Mouse (Mus musculus) cerebellum, postnatal 14 days (tissue): Measurements from ENCODE around the gene Cldn18.
A peak's percentile ranks its signal among the peaks of the same experiment; 100 is the strongest.

Source experiments
- DNase-seq, 2 experiments: peaks; one replicate each; pipeline ENCODE4 v3.0.0; 2021; ENCODE audit warnings: mixed read lengths in 2 of 2

The Cldn18 gene

DNA sequence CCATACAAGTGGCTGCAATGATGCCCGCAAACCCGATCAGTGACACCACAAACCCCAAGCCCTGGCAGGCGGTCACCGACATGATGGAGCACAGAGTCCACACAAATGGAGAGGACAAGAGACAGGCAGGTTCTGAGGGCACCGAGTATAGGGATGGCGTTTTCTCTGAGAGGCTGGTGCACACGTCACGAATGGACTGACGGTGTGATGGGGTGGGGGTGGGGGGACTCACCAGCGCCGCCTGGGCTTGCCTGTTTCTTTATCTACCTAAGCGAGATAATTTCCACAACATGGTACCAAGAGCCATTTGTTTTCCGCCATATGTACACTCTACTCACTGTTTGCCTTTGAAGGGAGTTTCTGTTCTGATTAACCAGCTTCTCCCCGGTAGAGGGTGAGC is at the start of gene Cldn18:
TSS of gene Cldn18 (minus strand) at position 134 of the 400 bp plus-strand sequence.
- no peak for DNase-seq

- peak; percentile 7 to 16 for DNase-seq
Observed at GRCm38 (mm10) chr9:99763530-99763929, 46.5 kb upstream of the Cldn18 start.

DNA sequence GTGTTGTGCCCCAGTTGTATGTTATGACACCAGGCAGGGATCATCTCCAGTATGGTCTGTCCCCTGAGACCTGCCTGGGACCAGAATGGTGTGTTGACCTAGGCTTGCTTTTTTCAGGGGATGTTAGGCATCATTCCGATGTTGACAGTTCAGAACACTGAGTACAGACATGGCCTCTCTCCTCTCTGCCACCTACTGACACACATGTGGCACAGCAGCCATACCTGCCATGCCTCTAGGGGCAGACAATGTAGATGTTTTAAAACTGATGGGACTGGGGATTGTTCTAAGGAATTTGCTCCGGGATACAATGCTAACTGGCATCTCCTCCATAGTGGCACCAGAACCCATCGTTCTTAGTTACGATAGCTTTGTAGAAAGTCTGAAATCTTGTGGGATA is 33.2 kb upstream of the Cldn18 start:
- DNase-seq: no peak

GRCm38 (mm10) chr9:99748279-99748678 is 31.2 kb upstream of the Cldn18 start:
- no peak for DNase-seq

- DNase-seq: no peak
Observed at GRCm38 (mm10) chr9:99747731-99748130, 30.7 kb upstream of the Cldn18 start.

DNA sequence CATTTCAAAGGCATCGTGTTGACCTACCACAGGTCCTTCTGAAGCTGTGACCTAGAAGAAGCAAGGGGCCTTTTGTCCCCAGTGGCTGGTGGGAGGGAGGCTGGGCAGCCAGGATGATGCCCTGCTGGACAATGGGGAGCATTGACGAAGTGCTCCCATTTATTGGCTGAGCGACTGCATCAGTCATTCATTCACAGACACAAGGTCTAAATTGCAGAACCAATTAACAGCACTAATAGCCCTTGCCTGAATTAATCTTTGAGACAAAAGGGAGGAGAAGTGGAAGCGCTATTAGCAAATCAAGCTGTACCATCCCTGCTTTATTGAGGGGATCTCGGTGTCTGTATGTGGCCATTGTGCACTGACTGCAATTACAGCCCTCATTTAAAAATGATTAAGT is 27.5 kb upstream of the Cldn18 start:
- DNase-seq: no peak

DNA sequence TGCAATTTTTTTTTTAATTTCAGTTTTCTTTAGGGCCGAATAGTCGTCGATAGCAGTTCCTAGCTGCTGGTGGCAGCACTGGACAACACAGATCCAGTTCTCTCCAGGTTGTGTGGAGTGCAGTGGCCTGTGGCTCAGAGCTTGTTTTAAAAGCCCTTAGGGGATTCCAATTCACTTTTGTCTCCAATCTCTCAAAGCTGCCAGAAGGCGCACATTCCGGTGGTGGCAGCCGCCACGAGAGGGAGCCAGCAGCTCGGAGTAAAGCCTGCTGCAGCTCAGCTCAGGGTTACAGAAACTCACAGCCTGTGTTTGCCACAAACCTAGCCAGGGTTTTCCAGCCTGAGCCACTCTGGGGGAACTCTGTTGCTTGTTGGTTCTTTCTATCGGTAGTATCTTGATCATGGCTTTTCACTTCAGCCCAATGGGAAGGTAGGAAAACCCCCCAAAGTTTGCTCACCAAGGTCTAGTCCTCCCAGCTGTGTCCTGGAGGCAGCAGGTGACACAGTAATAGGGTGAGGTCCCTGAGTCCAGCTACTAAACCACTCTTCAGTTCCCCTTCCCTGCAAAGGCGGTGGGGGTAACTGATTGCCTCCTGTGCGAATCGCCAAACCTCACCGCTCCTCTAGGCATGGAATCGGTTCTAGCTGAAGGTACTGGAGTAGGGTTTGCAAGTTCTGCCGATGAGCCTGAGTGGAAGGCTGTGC is 13.0 kb upstream of the Cldn18 start:
- DNase-seq: peak; percentile 79 to 84

DNA sequence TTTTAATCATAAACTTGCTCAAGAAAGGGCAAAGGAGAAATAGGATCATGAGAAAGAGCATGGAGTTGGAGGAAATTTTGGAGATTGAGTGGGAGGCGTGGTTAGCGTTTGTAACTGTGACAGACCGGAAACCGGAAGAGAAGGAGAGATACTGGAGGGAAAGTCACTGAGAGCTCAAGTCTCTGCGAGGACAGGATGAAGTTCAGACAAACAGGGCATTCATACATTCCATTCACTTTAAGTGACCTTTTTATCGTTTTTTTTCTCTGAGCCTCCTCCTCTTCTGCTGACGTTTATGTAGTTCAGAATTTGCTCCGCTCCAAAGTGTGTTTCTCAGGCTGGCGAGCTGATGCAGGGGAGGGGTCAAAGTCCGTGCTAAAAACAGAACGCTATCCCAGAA is 10.8 kb upstream of the Cldn18 start:
- DNase-seq: no peak

DNA sequence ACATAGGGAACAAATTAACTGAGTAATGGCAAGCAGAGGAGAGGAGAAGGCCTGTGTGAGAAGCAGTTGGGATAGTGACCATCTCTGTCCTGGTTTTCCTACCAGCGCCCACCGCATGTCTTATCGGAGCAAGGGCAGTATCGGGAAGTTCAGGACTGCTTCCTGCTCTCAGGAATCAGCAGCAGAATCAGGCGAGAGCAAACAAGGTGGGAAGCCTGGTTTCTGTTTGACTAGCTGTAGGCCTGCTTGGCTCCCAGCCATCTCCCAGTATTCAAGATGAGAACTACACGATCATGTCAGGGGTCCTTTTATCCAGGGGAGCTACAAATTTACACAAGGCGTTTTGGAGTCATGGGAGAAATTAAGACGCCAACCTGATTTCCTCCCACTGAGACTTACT is 8.2 kb upstream of the Cldn18 start:
- DNase-seq: peak in 1 of 2 experiments; percentile 9

GRCm38 (mm10) chr9:99720011-99720410 is 2.9 kb upstream of the Cldn18 start:
- DNase-seq: no peak

- DNase-seq: no peak
Observed at GRCm38 (mm10) chr9:99710297-99710696, 6.8 kb downstream of the Cldn18 start.

DNA sequence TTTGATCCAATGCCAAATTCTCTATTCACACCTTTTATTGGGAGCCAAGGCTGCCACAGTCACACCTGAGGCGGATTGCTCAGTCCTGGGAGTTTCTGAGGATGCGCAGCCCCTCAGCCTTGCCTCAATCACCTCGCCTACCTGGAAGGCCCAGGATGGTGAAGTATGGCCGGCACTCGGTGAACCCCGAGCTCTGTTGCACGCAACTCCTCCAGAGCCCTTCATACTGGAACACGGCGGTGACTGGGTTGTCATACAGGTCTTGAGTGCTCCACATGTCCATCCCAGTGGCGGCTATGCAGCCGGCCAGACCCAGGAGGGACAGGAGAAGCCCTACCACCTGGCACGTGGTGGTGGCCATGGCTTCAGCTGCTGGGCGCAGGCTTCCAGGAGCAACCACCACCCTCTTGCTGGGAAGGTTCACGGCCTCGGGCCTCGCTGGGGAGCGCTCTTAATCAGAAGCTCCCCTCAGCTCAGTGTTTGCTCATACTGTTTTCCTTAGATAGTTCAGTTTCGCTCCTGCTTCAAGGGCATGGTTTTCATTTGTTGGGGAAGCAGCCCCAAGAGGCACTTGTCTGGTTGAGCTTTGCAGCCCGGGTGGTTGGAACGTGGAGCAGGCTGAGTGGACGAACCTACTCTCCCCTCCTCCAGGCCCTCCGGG is 7.3 kb downstream of the Cldn18 start:
- no peak for DNase-seq

DNA sequence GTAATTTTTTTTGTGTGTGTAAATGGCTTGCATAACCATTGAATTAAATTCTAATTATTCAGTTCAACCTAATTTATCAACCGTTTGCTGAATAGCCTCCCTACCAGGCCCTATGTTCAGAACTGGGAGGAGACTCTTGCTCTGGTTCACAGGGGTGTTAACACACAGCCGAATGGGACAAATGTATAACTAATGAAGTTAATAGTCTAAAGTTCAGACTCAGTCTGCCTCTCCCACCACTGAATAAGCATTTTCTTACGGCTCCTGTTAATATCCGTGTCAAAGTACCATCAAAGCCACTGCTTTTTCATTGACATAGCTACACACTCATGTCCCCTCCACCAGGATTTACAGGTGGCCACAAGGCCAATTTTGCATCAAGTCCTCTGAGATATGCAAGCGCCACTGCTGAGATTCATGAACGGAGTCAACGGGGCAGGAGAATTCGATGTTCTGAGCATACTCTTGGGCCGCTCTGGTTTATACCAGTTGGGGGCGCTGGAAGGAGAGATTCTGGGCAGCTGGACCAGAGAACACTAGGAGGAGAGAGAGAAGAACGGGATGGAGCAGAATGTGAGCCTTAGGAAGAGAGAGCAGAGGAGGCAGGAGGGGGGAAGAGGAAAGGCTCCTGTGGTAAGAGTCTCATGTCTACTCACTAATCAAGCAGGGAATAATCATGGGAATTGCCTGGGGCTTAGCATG is 9.5 kb downstream of the Cldn18 start:
- DNase-seq: no peak

GRCm38 (mm10) chr9:99706264-99706663 is 10.8 kb downstream of the Cldn18 start:
- DNase-seq: no peak

GRCm38 (mm10) chr9:99703711-99704110 is 13.4 kb downstream of the Cldn18 start:
- no peak for DNase-seq

DNA sequence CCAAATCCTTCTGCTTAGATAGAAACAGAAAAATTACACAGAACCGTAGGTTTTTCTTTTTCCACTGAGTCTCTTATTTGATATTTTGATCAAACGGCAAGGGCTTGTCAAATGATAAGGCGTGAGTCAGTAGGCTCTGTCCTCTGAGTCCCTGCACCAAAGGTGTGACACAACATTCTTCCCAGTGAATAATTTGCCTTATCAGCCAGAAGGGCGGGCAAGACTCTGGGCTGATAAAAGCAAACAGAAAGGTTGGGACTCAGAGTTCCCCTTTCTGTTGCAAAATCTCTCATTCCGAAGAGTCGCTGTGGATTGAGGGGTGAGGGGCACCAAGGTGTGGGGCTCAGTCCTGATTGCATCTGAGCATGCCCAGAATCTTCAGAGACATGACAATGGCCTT is 14.9 kb downstream of the Cldn18 start:
- no peak for DNase-seq

- no peak for DNase-seq
Observed at GRCm38 (mm10) chr9:99701187-99701586, 15.9 kb downstream of the Cldn18 start.

DNA sequence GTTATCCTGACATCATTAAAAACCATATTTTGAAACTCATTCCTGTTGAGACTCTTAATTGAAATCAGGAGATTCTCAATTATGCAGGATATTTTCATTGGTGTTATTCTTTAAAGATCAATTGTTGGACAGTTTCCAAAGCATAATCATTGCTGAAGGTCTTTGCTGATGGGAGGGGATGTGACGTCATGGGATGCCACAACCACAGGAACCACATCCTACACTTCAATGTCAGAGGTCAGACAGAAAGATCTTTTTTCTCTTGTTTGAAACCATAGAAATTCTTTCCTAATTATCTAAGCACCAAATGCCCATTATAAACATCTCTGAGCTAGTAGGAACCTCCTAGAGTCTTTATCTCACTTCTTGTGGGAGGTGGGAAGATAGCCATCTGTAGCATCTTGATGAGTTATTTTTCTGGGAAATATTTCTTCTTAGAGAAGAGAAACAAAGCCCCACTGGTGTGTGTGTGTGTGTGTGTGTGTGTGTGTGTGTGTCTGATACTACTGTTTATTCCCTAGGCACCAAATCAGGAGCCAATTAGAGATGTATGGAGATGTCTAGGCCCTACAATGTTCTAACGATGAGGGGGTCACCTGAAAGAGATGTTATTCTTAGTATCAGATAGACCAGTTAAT is 17.2 kb downstream of the Cldn18 start:
- no peak for DNase-seq

- no peak for DNase-seq
Observed at GRCm38 (mm10) chr9:99694961-99695360, 22.1 kb downstream of the Cldn18 start.

GRCm38 (mm10) chr9:99690386-99690785 is 26.7 kb downstream of the Cldn18 start:
- DNase-seq: no peak

DNA sequence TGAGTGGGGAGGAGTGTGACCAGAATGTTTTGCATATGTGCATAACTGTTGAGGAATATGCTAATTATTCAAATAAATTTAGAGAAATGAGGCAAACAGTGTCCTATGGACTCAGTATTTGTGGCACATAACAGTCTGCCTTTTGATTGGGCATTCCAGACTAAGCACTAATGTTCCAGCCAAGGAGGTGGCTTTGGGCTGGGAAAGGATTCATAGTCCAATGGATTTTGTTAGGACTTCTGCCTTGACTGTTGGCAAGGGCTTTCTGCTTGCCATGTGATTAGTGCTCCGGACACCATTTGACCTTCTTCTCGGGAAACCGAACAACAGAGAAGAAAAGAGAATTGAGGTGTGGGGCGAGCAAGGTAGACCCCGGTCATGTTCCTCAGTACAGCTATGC is 27.3 kb downstream of the Cldn18 start:
- no peak for DNase-seq

DNA sequence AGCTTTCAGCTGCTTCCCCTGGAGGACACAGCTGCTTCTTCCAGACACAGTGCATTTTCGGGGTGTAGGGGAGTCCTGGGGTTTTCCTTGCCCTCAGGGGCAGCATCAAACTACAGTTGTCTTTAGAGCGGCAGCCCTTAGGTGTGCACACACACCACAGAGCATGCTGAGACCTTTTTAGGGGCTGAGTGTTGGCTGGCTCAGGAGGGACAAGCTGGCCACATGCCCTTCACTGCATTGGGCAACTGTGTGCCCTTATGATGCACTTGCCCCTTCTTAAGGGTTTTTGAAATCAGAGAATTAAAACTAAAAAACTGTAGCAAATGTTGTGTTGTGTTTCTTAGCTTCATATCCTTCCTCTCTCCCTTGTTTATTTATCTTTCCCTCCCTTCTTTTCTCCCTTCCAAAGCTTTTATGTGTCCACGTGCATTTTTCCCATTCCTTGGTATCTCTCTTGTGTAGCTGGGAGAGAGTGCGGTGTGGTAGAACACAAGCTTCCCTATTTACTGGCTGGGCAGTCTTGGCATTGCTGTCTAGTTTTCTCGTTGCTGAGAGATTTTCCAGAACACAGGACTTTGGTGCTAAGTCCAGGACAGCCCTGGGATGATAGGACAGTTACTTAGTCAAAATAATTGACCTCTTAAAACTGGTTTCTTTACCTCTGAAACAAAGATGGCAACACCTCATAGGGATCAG is 31.4 kb downstream of the Cldn18 start:
- DNase-seq: peak; percentile 30 to 43

GRCm38 (mm10) chr9:99685061-99685521 is 32.0 kb downstream of the Cldn18 start:
- DNase-seq: peak; percentile 61 to 67
